Mouse (Mus musculus) kidney, embryonic 14.5 days (tissue): ENCODE measurements at regions not wholly inside any gene's neighbourhood (a gene's known extent, or its start where the extent isn't known, plus 50 kb on each side); places are given as distances from the start of the nearest gene placed in this dataset.

Source experiments
- ATAC-seq: fragments of 200-750 bp; cut with Nextera tagmentation; 2 replicates; pipeline ENCODE4 v1.8.0; 2017; ENCODE audit warnings: moderate number of reproducible peaks, mild to moderate bottlenecking, moderate TSS enrichment, moderate library complexity; ENCODE audit not compliant: low FRiP score, low TSS enrichment
- H3K27ac ChIP-seq: fragments of 300-500 bp; sonication (generic); 2 replicates; pipeline ENCODE4 v1.5.1; 2014; ENCODE audit warnings: low read depth, mild to moderate bottlenecking, low read length, moderate library complexity, mixed read lengths
- H3K27me3 ChIP-seq: fragments of 300-500 bp; sonication (generic); 2 replicates; pipeline ENCODE4 v1.6.1; 2014; ENCODE audit warnings: mild to moderate bottlenecking, low read length; ENCODE audit not compliant: control insufficient read depth, insufficient read depth
- H3K36me3 ChIP-seq: fragments of 300-500 bp; sonication (generic); 2 replicates; pipeline ENCODE4 v1.6.1; 2014; ENCODE audit warnings: low read length, mixed read lengths; ENCODE audit not compliant: control insufficient read depth, insufficient read depth
- H3K4me1 ChIP-seq: fragments of 300-500 bp; sonication (generic); 2 replicates; pipeline ENCODE4 v1.6.1; 2014; ENCODE audit warnings: low read length, mixed read lengths; ENCODE audit not compliant: control insufficient read depth, insufficient read depth
- H3K4me2 ChIP-seq: fragments of 300-500 bp; sonication (generic); replicated peaks from 2 replicates; pipeline ENCODE4 v1.6.1; 2014; ENCODE audit warnings: low read depth, mild to moderate bottlenecking, low read length
- H3K4me3 ChIP-seq: fragments of 300-500 bp; sonication (generic); 2 replicates; pipeline ENCODE4 v1.5.1; 2014; ENCODE audit warnings: mild to moderate bottlenecking, low read length
- H3K9ac ChIP-seq: fragments of 300-500 bp; sonication (generic); 2 replicates; pipeline ENCODE4 v1.6.1; 2014; ENCODE audit warnings: low read depth, mild to moderate bottlenecking, low read length, moderate library complexity
- H3K9me3 ChIP-seq: fragments of 300-500 bp; sonication (generic); 2 replicates; pipeline ENCODE4 v1.6.1; 2016; ENCODE audit warnings: low read length; ENCODE audit not compliant: control insufficient read depth
- WGBS: fragments of 180-500 bp; shearing (Covaris S2); extraction: QIAGEN DNeasy Blood & Tissue Kit; methylation state at CpG from one replicate; pipeline ENCODE4 v1.1.7; 2014; 5-methylcytosine and 5-hydroxymethylcytosine counted together

DNA sequence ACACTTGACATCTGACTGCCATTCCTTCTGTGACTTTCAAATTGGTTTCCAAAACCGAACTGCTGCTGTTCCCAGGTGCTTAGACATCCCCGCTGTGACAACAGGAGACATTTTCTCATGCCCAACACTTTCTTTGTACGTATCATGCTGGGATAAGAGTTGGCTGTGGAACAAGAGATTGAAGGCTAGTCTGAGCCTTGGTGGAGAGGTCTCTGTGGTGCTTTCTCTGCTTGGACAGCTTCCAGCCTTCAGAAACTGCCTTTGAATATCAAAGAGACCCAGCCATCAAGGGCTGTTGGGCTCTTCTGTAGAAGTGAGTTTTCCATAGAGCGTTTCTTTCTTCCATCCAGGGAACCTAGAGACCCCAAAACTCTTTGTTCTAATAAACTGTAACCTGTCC lies 144.8 kb upstream of the Tmtc1 start:
- 81% methylated on average over 4 of the region's 4 CpGs for WGBS

DNA sequence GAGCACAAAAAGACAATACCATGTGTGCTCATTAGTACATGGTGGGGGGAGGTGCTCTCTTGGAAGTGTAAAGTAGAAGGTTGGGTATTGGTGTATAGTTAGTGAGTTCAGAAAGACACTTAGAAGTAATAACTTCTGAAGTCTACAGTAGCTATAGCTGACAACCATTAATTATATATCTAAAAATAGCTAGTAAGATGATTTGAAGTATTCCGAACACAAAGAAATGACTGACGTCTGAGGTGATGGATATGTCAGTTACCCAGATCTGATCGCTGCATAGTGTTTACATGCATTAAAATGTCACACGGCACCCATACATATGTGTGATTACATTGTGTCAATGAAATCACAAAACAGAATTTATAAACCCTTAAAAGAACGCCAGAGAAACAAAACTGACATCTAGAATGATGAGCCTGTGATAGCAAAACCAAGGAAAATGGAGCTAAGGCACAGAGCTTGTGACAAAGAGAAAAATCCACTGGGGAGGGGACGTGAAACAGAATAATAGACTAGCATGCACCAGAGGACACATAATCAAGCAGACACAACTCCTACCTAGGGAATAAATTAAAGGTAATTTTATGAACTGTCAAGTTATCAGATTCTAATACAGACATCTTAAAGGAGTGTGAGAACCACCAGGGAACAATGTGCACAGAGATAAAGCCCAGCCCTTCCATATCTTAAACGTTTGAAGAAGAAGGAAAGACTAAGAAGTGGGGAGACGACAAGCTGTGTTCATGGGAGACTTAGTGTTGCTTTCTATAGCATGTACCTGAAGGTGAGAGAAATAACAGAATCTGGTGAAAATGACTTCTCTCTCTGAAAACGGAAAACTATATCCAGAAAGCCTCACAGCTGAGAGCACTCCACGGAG lies 142.5 kb upstream of the Tmtc1 start:
- ATAC-seq: no peak
- no peaks in the 10 kb centered on the region for H3K4me1 ChIP-seq
- H3K9ac ChIP-seq: no peak overlapping the region
- H3K36me3 ChIP-seq: no peaks in the 10 kb centered on the region
- H3K9me3 ChIP-seq: no peaks in the 10 kb centered on the region
- H3K27ac ChIP-seq: no peak overlapping the region
- H3K4me2 ChIP-seq: no peak overlapping the region
- no peaks in the 10 kb centered on the region for H3K27me3 ChIP-seq
- WGBS: 79% methylated on average over 10 of the region's 10 CpGs
- no peak overlapping the region for H3K4me3 ChIP-seq

More for the DNA sequence above, 144.8 kb upstream of the Tmtc1 start:
- Histone ChIP-seq H3K4me2 (no peak overlapping the region), H3K27me3 (no peaks in the 10 kb centered on the region), H3K4me3 (no peak overlapping the region), H3K9ac (no peak overlapping the region), H3K36me3 (no peaks in the 10 kb centered on the region), H3K27ac (no peak overlapping the region), H3K4me1 (no peaks in the 10 kb centered on the region), H3K9me3 (no peaks in the 10 kb centered on the region)
- ATAC-seq: no peak

DNA sequence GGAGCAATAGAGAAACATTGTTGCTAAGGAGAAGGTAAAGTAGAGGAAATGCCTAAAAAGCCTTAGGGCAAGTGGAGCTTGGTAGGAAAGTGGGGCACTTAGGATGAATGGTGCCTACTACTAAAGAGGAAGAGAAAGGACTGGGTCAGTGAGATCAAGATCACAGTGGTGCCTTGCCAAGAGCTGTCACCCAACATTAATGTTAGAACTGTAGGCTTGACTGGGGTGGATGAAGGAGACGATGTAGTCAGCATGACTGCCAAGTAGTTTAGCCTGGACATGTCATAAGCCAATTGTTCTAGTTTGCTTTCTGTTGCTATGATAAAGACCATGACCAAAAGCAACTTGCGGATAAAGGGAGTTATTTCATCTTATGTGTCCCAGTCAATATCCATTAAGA lies 139.9 kb upstream of the Tmtc1 start:
- Histone ChIP-seq H3K4me1 (no peaks in the 10 kb centered on the region), H3K36me3 (no peaks in the 10 kb centered on the region), H3K9me3 (no peaks in the 10 kb centered on the region), H3K27me3 (no peaks in the 10 kb centered on the region), H3K9ac (no peak overlapping the region), H3K27ac (no peak overlapping the region), H3K4me3 (no peak overlapping the region), H3K4me2 (no peak overlapping the region)
- WGBS: 89% methylated on average over 2 of the region's 2 CpGs
- ATAC-seq: no peak

DNA sequence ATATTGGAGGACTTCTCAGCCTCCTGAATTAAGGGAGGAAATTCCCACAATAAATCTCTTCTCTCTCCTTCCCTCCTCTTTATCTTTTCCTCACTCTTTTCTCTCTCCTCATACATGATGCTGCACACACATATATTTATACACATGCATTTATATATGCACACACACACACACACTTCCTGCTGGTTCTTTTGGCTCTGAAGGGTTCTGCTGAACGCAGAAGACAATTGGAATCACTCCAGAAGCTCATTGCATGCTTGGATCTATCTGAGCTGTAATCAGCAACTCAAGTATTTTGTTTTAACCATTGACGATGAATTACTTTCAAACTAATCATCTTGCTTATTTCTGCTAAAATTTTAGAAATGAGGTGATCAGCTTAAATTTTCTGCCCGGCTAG lies 134.1 kb upstream of the Tmtc1 start:
- Histone ChIP-seq H3K9me3 (no peaks in the 10 kb centered on the region), H3K4me1 (no peaks in the 10 kb centered on the region), H3K36me3 (no peaks in the 10 kb centered on the region), H3K4me3 (no peak overlapping the region), H3K9ac (no peak overlapping the region), H3K27me3 (no peaks in the 10 kb centered on the region), H3K4me2 (no peak overlapping the region), H3K27ac (no peak overlapping the region)
- ATAC-seq: no peak
- WGBS: 57% methylated on average over 3 of the region's 3 CpGs

DNA sequence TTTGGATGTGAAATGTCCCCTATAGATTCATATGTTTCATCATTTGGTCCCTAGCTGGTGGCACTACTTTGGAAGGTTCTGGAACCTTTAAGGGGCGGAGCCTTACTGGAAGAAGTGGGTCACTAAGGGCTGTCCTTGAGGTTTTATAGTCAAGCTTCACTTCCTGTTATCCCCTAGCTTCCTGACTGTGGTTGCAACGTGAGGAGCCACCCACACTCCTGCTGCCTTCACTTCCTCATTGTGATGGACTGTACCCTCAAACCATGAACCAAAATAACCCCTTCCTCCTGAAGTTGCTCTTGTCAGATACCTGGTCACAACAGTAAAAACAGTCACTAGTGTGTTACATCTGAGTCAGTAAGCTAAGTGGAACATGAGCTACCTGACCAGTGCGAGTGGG lies 133.5 kb upstream of the Tmtc1 start:
- H3K4me2 ChIP-seq: no peak overlapping the region
- no peak overlapping the region for H3K9ac ChIP-seq
- H3K36me3 ChIP-seq: no peaks in the 10 kb centered on the region
- no peaks in the 10 kb centered on the region for H3K4me1 ChIP-seq
- H3K27me3 ChIP-seq: no peaks in the 10 kb centered on the region
- whole genome bisulfite sequencing: 71% methylated on average over 3 of the region's 3 CpGs
- no peak overlapping the region for H3K27ac ChIP-seq
- no peak overlapping the region for H3K4me3 ChIP-seq
- ATAC-seq: no peak
- H3K9me3 ChIP-seq: no peaks in the 10 kb centered on the region

DNA sequence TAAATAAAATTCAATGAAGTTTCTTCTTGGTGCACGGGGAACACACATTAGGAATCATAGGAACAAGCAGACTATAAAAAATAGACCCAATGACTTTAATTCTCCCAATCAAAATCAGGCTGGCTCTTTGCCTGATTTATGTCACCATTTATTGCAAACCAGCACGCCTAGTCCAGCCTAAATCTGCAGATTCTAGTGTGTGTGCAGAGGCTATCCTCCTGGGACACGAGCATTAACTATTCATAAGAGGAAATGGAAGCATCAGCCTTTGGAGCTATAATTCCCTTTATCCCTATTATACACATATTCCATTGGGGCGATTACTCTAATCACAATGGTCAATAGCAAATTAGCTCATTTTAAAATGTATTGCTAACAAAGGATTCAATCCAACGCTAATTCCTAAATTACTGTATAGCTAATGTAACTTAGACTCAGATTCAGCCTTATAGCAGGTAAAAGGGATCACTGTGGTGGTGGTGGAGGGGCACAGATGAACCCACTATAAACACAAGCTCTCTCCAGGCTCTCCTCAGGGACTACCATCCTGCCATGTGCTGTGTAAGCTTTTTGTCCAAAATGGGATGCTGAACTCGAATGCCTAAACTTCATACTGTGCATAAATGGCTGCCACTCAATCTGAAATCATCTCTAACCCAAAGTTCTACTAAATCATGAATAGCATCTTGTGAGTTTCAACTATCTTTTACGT lies 130.7 kb upstream of the Tmtc1 start:
- Histone ChIP-seq H3K4me3 (no peak overlapping the region), H3K4me2 (no peak overlapping the region), H3K9me3 (no peaks in the 10 kb centered on the region), H3K9ac (no peak overlapping the region), H3K27ac (no peak overlapping the region), H3K27me3 (no peaks in the 10 kb centered on the region), H3K4me1 (no peaks in the 10 kb centered on the region), H3K36me3 (no peaks in the 10 kb centered on the region)
- WGBS: 77% methylated on average over 7 of the region's 7 CpGs
- ATAC-seq: no peak

DNA sequence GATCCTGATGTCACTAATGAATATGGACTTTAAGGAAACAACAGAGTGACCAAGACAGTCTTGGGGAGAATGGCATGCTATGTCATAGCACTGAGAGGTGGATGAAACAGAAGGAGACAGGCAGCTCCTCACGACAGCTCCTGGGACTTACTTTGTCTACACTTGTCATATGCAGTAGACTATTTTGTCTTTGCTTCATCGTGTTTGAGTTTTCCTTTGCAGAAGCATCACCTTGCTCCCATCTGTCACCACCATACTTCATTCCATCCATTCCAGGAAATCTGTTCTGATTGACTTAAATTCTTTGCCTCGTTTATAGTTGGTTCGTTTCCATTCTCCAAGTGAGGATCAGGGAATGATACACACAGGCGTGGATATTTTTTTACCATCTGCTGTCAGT lies 128.0 kb upstream of the Tmtc1 start:
- Histone ChIP-seq H3K9me3 (no peaks in the 10 kb centered on the region), H3K36me3 (no peaks in the 10 kb centered on the region), H3K9ac (no peak overlapping the region), H3K4me2 (no peak overlapping the region), H3K27ac (no peak overlapping the region), H3K27me3 (no peaks in the 10 kb centered on the region), H3K4me1 (no peaks in the 10 kb centered on the region), H3K4me3 (no peak overlapping the region)
- WGBS: 90% methylated on average over 5 of the region's 5 CpGs
- no peak for ATAC-seq

DNA sequence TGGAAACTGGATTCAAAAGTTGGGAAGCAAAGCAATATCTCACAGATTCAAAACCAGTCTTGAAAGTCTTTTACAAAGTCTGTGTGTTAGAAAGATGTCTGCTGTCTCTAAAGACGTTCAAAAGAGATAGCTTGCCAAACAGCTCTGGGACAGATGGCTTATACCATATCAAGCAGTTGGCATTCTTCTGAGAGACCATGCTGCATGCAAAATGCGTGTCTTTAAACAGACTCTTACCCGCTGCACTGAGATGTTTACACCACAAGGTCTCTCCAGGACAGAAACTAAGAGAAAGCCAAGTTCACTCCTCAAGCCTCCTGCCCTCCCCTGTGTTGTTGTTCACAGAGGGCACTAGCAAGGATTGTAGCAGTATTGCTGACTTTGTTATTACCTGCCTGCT lies 127.5 kb upstream of the Tmtc1 start:
- H3K9me3 ChIP-seq: no peaks in the 10 kb centered on the region
- H3K4me3 ChIP-seq: no peak overlapping the region
- H3K9ac ChIP-seq: no peak overlapping the region
- H3K27me3 ChIP-seq: no peaks in the 10 kb centered on the region
- no peak overlapping the region for H3K4me2 ChIP-seq
- no peaks in the 10 kb centered on the region for H3K4me1 ChIP-seq
- no peak overlapping the region for H3K27ac ChIP-seq
- 80% methylated on average over 3 of the region's 3 CpGs for WGBS
- ATAC-seq: no peak
- no peaks in the 10 kb centered on the region for H3K36me3 ChIP-seq

DNA sequence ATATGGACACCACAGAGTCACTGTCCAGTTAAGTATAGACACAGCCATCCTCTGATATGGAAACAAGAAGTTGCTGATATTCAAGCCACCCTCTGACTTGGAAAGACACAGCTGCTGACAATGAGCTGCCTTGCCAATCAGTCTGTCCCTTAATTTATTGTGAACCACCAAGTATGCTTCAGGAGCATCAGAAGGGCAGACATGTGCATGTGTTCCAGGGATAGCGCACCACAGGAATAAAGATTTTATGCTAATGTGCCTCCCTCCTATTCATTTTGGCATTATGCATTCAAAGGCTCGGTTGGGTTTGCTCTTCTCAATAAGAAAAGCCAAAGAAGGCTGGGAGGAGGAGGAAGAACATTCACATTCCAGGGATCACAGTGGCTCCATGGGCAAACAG lies 120.0 kb upstream of the Tmtc1 start:
- no peak for ATAC-seq
- Histone ChIP-seq H3K27me3 (no peaks in the 10 kb centered on the region), H3K4me1 (0 out of 2 replicates have a peak, but pooled peaks cover 2% of the 10 kb centered on the region), H3K9ac (no peak overlapping the region), H3K4me2 (no peak overlapping the region), H3K36me3 (no peaks in the 10 kb centered on the region), H3K4me3 (no peak overlapping the region), H3K9me3 (no peaks in the 10 kb centered on the region), H3K27ac (no peak overlapping the region)
- WGBS: 79% methylated on average over 2 of the region's 2 CpGs
